Mouse (Mus musculus) CH12.LX (cell line): ENCODE measurements around the gene Slc5a1.

Experiments used
- MAZ ChIP-seq: IDR thresholded peaks from 2 replicates; pipeline ENCODE4 v1.6.1; 2012; ENCODE audit warnings: low read depth, mild to moderate bottlenecking, inconsistent platforms, low read length, improper control_type of control experiment, moderate library complexity
- POLR2A ChIP-seq: IDR thresholded peaks from 2 replicates; pipeline ENCODE4 v1.6.1; 2011; ENCODE audit warnings: low read depth, mild to moderate bottlenecking, improper control_type of control experiment, low read length
- USF1 ChIP-seq: IDR thresholded peaks from 2 replicates; pipeline ENCODE4 v1.6.1; 2014; ENCODE audit warnings: low read depth, mild to moderate bottlenecking, inconsistent platforms, low read length, improper control_type of control experiment
- ZNF384 ChIP-seq: IDR thresholded peaks from 2 replicates; pipeline ENCODE4 v1.6.1; 2012; ENCODE audit warnings: low read depth, low read length, improper control_type of control experiment, inconsistent platforms

GRCm38 (mm10) chr5:33070071-33070470, 33.9 kb upstream of the Slc5a1 start:
- TF ChIP-seq MAZ, result no peak
- no peak for TF ChIP-seq POLR2A
- TF ChIP-seq ZNF384, result no peak
- no peak for TF ChIP-seq USF1
